Mouse (Mus musculus): ENCODE data around the gene Smoc1.
A peak's percentile ranks its signal among the peaks of the same experiment; 100 is the strongest.

Smoc1 gene

DNA sequence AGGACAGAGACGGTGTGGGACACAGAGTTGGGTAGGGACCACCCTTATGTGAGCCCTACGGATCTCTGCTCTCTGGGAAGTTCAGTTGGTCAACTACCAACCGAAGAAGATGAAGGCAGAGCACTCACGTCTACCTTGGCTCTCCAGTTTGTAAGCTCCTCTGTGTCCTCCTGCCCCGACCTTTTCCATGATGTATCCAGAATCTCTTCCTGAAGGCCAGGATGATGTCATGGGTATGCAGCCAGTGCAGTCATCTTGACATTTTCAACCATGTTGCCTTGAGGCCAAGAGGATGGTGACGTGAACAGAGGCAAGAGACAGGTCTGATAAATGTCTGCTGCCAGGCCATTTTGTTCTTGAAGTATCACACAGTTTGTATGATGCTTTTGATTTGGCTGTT lies 111.6 kb downstream of the Smoc1 start:
- no peak for DNase-seq

DNA sequence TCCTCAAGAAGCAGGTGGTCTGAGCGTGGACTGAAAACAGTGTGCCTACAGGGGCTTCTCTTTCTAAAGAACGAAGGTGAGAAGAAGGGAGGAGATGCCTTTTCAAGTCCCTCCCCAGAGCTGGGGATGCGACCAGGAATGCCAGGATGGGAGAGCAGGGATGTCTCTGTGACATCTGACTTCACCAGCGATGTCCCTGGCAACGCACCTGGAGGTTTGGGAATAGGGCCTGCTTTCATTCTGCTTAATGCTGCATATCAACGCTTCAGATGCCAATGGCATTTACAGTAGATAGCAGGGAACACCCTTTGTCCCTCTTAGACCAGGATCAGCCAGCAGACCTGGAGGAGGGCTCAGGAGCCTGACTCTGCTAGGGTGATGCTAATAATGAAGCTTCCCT lies 112.9 kb downstream of the Smoc1 start:
- peak; percentile 37 to 42 for DNase-seq

DNA sequence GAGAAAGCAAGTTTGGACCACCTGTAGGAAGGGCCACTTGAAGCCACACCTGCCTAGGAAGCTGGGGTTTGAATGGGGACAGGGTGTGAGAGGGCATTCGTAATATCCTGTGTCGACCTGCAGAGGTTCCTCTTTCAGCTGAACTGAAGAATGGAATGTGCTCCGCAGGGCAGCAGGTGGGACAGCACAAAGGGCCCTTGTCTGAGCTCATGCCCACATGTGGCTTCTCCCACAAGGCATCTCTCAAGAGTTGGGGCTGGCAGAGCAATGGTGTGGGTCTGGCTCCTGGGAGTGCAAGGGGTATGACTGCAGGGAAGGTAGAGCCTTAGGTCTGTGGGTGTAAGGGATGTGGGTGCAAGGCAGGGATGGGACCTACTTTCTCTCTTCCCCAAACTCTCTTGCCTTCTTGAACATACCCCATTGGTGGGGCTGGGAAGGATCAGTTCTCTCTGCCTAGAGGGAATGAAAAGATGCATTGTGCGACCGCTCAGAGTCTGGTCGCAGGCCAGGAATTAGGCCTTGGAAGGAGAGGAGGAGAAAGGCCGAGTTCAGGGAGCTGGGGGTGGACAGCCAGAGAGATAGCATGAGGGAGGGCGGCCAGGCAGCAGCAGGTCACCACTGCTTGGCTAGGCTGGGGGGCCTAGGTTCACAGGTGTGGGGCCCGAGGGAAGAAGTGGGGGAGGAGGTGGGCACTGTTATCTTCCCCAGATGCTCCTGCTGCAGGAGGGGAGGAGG lies 114.2 kb downstream of the Smoc1 start:
- DNase-seq = no peak

DNA sequence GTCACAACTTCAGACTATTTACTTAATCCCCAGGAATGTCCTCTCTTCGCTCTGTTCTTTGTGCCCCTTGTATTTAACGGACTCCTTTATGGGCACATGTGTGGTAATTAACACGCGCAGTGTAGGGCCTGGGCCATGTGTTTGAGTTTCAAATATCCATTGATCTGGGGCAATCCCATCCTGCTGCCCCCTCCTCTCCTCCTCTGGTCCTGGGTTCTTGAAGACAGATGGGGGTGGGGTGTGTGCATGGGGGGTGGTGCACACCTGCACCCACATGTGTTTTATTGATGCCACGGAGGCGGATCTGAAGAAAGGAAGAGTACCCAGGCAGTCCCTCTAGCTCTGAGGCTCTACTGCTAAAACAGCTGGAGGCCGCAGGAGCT lies 114.7 kb downstream of the Smoc1 start:
- no peak for DNase-seq

DNA sequence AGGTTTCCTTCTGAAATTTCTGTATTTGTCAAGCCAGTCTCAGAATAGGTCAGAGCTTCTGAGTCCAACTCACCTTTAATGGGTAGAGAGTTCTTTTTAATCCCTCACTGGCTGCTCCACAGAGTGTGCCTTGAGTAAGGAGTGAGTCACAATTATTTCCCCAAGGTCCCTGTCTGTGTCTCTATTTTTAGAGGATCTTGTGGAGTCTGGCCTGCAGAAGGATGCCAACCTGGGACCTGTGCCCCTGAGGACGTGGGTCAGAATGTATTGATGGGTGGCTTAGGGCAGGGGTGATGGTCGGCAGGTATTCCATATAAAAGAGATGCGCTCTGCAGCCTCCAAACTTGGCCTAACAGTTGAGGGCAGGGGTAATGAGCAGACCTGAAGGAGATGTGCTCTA lies 115.6 kb downstream of the Smoc1 start:
- no peak for DNase-seq

DNA sequence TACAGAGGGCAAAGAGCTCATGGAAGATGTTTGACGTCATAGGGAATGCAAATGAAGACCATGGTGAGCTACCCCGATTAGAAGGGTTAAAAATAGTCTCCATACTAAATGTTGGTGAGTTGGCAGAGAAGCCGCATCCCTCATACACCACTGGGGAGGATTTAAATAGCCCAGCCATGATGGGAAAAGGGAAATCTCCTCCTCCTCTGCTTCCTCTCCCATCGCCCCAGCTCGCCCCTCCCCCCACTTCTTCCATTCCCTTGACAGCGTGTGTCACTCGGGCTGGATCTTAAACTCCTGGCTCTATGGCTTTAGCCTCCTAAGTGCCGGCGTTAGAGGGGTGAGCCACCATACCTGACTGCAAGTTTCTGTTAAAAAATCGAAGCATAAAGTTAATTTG lies 117.6 kb downstream of the Smoc1 start:
- DNase-seq = no peak

DNA sequence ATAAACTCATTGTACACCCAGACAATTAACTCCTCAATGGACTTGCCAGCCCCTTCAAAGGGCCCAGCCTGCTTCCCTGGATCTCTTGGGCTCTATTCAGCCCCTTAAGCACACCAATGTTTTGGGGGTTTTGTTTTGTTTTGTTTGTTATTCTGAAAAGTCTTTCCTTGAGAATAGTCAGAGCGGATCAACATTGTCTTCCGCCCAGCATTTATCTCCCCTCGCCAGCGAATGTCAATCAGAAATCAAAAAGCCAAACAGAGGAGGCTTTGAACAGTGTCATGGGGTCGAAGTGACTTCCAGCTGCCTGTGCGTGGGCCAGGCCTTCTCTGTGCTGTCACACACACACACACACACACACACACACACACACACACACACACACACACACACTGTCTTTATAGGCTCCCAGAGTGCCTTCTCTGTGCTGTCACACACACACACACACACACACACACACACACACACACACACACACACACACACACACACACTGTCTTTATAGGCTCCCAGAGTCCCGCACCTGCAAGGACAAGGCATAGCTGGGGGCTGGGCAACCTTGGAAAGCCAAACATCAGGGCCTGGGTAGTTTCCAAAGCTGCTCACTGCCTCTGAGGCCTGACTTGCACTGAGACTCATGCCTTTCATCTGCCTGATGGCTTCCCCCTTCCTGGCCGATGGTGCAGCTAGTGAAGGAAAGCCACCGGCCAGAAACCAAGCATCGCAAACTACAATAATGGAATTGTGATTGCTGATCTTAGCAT lies 120.0 kb downstream of the Smoc1 start:
- DNase-seq = no peak

DNA sequence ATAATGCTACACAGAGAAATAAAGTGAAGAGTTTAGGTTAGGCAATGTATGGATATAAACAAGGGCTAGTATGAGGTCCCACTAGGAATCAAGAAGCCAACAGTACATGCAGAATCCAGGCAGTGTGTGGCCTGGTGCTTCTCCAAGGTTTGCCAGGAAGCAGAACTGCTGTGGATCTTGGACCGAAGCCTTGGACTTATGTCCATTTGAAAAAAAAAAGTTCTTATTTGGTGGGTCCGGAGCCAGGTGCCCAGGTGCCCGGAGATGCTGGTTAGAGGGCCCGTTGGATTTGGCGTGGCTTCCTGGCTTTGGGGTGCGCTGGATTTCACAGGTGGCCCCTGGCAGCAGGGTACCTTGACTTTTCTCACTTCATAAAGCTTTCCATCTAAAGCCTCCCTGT lies 121.3 kb downstream of the Smoc1 start:
- peak in 1 of 2 experiments; percentile 16 for DNase-seq

DNA sequence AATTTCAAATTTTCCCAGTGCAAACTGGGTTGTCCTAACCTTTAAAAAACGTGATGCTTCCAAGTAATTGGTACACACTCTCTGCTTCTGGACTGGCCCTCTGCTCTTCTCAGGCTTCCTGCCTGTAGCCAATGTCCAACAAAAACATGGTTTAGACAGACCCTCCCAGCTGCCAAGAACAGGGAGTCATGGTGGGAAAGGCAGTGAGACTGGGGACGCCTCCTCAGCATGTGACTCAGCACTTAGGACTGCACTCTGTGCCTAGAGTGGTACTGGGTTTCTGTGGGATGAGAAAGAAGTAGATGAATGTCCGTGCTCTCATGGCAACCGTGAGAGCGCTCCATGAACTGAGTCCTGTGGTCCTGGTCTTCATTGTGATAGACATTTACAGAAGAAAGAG lies 124.3 kb downstream of the Smoc1 start:
- no peak for DNase-seq

DNA sequence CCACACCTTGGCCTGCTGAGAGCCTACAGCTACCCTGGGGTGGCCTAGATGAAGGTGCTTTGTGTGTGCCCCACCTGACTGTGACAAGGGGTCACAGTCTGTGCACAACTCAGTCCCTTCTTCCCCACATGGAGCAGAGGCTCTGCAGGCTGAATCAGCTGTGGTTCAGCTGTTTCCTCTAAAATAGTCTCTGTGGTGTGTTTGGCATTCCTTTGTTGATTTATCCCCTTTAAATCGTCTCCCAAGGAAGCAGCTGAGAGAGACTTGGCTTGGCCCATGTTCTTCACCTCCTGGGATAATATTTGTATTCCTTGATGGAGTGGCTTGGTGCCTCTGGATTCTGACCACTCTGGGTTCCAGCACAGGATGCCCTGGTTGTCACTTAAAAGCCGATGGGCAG lies 125.5 kb downstream of the Smoc1 start:
- DNase-seq = no peak

DNA sequence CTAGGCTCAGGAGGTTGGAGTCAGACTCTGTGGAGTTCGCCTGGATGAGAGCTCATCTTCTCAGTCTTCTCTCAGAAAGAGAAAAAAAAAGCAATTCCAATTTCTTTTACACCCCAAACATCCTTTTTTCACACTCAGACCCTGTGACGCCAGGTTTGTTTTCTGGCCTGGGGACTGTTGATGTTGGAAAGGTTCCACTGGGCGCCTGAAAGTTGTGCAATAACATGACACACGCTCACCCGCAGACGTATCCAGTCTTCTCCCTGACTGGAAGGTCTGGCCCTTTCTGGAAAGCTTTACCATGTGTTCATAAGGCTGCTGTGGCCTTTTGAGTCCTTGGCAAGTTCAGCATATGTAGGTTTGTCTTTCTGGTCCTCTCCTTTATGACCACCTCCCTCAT lies 129.1 kb downstream of the Smoc1 start:
- no peak for DNase-seq

DNA sequence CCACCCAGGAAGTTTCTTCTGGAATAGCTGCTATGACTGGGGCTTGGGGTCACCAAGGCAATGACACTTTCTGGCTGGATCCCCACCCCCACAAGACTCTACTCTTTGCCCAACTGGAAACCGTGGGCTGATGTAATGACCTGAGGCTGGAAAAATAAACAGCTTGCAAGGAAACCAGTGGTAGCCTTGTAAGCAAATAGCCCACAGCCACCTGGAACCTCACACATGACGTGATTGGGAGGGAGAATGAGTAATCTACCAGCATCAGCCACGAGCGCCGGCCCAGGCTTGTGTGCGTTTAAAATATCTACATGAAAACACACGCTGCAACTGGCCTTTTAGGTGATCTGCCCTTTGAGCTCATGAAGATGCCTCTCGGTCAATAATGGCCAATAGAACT lies 130.2 kb downstream of the Smoc1 start:
- no peak for DNase-seq

DNA sequence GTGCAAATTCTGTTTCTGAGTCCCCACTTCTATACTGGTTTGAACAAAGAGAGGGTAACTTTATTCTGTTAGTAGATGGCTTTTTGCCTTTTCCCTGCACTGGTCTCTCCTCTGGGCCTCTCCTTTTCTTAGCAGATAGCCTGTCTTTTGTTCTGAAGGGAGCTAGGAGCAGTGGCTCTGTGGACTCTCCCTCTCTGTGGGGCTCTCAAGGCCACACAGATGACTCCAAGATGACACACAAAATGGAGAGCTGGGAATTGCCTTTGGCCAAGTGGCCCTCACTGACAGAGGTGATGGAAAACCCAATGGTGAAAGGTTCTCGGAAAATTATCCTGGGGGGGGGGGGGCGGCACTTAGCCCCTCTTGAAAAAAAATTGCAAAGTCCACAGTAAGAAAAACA lies 133.3 kb downstream of the Smoc1 start:
- no peak for DNase-seq

DNA sequence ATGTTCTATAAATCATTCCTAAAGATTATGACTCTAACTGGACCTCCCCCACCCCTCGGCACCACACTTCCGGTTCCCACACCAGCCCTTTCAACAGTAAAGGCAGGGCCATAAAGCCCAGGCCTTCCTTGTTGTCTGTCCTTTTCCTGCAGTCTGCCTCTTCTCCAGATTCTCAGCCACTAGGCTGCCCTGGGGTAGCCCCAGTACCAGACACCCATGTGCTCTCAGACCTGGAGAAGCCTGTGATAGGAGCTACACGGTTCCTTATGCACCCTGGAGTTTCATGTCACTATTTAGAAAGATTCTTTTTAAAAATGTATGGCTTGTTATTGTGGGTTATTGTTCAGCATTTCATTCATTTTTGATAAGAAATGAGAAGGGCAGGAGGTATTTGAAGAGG lies 133.8 kb downstream of the Smoc1 start:
- DNase-seq = no peak

DNA sequence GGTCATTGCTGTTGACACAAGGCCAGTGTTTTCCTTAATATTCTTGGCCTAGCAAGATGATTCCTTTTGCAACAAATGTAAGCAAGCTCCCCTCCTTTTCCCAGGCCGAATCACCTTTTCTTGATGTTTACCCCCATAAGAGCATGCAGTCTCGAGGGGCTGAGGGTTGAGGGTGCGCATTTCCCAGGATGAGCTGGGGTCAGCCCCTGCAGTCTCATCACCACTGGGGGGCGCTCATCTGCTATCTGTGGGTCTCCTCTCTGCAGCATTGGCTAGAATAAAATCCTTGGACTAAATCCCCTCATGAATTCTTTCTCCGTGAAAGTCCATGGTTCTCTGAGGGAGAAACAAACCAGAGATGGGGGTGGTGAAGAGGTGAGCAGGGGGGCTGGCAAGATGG lies 134.2 kb downstream of the Smoc1 start:
- DNase-seq = peak in 1 of 2 experiments; percentile 44

DNA sequence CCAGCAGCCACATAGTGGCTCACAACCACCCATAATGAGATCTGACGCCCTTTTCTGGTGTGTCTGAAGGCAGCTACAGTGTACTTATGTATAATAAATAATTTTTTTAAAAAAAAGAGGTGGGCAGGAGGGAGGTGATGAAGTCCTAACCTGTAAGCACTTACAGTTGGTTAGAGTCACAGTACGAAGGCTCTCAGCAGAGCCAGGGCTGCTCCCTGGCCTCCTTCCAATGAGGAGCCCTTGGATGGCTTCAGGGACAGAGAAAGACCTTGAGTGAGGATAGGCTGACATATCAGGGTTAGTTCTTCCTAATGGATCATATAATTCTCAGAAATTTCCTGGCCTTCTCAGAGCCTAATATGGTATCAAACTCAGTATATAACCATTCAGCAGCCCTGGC lies 134.7 kb downstream of the Smoc1 start:
- no peak for DNase-seq

DNA sequence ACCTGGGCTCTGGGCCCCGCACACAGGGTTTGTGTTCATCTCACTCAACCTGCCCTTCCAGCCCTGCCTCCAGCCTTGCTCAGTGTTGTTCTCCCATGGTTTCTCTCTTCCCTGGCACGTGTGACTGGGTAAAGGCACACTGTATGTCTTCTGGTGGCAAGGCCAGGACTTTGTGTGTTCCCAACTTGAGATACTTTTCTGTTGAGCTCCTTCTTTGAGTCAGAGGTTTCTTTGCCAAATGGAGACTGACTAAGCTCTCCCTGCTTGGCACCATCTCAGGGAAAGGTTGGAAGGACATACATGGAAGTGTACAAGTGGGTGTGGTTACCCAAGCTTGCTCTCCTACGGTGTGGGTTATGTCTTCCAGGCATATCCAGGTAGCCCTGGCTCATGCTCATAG lies 136.5 kb downstream of the Smoc1 start:
- DNase-seq = no peak

DNA sequence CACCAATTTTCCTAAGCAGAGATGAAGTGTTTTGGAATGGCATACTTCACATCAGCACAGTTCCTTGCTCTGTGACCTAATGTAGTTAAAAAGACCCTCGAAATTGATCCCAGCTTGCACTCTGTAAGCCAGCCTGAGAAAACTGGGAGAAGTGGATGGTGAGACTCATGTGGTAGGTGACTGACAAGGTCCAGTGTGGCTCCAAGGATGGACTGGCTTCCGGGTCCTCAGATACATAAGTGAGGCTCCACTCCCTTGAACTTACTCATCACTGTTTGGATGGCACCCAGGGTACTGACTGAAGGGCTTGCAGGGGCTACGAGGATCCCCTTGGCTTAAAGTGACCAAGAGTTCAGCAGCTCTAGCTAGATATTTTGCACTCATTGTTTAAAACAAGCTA lies 137.0 kb downstream of the Smoc1 start:
- DNase-seq = no peak

DNA sequence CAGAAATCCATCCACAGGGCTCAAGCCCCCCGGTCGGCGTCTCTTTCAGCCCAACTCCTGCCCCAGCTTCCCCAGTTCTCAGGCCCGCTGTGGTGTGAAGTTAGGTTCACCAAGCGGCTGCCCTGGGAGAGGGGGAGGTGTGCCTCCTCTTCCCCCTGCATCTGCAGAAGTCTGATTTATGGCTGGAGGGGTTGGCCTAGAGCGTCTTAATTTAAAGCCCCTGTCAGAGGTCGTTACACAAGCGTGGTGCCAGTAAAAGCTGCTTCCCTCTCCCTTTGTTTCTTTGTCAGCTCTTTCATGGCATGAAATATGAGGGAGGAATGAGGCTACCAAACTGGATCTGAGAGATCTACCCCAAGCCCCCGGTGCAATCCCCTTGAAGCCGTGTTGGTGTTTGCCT lies 139.5 kb downstream of the Smoc1 start:
- DNase-seq = no peak

DNA sequence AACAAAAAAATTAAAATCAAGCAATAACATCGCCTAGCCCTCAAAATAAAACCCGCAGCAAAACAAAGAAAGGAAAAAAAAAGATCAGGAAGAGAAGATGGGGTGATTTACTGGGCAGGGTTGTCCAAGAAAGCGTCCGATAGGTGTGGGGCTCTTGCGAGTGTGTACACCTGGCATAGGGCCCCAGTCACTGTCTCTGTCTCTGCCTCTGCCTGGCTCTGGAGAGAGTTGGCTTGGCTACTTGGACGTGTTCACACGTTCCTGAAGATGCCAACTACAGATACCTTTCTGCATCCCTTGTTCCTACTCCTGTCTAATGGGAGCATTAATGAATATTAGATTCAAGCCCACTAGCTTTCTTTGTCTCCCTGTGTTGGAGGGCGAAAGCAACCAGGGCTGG lies 140.0 kb downstream of the Smoc1 start:
- no peak for DNase-seq

DNA sequence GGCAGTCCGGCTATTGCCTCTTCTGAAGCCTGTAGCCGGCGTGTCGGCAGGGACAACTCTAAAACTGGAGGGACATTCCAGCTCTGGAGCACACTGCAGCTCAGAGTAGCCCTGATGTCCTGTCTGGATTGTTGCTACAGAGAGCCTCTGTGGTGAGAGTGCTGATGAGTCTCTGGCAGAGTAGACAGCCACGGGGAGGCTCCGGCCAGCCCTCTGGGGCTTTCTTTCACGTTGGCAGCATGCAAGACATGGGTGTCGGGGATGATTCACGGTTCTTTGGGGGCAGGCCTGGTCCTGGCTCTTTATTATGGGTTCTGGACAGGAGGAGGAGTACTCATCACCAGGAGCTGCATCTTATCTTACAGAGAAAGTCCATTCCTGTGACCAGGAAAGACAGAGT lies 140.5 kb downstream of the Smoc1 start:
- DNase-seq = no peak

DNA sequence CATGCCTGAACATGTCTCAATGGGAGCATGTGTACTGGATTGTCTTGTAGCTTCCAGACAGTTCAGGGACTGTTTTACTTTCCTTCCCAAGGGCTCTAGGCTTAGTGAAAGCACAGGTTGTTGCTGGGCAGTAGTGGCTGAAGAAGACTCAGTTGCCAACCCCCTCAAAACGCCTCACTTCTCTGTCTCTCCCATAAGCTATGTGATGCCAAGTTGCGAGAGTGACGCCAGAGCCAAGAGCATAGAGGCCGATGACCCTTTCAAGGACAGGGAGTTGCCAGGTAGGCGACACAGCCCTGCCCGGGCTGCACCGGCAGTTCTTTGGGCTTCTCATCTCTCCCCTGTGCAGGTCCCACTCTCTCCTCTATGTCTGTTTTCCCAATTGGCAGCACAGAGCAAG lies 141.4 kb downstream of the Smoc1 start:
- DNase-seq = no peak

DNA sequence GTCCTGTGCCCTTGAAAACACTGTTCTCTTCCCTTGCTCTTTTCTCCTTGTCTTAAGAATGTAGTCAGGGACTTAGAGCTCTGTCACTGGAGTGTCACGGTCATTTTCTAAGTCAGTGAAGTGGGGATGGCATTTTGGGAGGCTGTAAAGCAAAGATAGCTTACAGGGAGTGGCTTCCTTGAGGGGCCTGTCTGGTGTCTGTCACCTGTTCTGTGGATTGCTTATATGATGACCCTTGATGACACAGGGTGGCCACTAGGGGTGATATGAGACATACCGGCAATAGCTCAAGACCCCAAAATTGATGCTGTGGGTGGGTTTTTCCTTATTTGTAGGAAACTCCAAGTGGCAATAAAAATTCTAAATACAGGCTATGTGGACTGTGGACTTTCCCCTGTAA lies 141.9 kb downstream of the Smoc1 start:
- DNase-seq = no peak

DNA sequence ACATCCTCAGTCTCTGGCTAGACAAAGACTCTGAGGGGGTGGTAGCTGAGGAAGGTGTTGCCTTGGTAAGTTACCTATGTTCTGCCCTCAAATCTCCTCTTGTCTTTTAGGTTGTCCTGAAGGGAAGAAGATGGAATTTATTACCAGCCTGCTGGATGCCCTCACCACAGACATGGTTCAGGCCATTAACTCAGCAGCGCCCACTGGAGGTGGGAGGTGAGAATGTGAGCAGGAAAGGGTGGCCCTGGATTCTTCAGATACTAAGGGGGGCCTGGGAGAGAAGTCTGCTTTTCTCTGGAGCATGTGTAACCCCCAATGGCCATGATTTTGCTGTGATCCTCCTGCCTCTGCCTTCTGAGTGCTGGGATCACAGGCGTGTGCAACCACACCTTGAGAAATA lies 143.5 kb downstream of the Smoc1 start:
- peak in 1 of 2 experiments; percentile 11 for DNase-seq

DNA sequence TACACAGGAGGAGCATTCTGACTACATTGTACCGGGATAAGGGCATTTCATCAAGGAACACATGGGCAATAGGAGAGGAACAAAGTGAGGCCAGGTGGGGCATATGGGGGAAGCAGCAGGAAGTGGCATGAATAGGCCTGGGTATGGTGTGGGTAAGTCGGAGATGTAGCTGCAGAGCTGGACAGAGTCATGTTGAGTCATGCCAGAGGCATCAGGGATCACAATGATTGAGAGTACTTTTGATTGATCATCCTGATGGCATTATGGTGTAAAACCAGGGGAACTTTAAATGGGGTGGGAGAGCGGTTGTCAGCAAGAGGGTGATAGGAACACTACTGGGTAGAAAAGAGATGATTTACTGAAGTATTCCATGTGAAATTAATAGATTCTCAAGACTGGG lies 146.4 kb downstream of the Smoc1 start:
- DNase-seq = no peak

Data from cerebellum, postnatal 36 days (tissue).